Mouse (Mus musculus): ENCODE results near the gene Pla2g12b. TPM values are rescaled to one million over a fixed set of nuclear protein-coding genes. Genes with fewer than 3 reads are reported as not detected.

Pla2g12b gene
- total RNA-seq (2014; fragmentation: Nextera tagmentation): not detected in 2 replicates
- not detected in 2 replicates for total RNA-seq (2017)
- not detected in 2 replicates for polyA plus RNA-seq (2012)

DNA sequence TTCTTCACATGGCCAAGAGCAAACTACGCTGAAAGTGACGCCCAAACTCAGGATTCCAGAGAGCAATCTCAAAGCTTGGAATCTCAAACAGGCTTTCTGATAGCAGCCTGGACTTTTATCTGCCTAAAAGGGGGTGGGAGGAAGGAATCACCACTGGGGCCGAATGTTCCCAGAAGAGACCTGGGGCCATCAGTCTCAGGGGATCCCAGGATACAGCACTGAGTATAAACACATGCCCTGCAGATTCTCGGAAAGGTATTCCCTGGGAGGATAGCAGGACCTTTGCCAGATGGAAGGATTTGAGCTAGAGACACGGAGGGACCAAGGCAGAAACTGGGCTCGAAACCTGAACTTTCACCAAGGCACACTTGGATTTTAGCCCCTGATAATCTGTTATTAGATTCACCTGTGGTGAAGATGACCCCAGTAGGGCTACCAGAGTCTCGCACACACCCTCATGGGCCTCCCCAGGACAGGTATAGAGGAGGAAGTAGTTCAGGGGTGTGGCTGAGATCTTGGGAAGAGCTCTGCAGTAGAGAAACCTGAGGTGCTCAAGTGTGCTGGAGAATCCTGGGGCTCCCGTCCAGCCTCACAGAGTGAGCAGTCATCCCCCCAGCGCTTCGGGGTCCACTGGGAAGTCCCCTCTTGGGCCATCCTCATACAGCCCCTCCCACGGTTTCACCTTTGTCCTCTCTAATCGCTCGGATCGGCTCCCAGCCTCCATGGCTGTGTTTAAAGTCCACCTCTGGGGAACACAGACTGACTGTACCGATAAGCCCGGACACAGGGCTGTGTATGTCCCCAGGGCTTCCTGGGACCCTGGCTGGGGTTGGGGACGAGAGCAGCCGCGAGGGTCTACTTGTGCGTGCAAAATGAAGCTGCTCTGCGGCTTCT lies at the start of gene Pla2g12b:
TSS of gene Pla2g12b (plus strand) at position 762 of the 894 bp plus-strand sequence.
- Histone ChIP-seq H3K27me3 (ENCODE audit: insufficient read depth, low read length) (peaks cover 7% of the 10 kb centered on the region; the same call in 1 of the 2 replicates), H3K4me1 (ENCODE audit: insufficient read depth, low read depth, low read length) (no peaks in the 10 kb centered on the region), H3K4me3 (ENCODE audit: low read depth, low read length) (no peak within 1 kb of the TSS), H3K9me3 (replicated peaks) (no peaks in the 10 kb centered on the region), H3K36me3 (replicated peaks) (no peaks in the 10 kb centered on the region)
- DNase-seq (ENCODE audit: low spot score) (no peak), ATAC-seq (ENCODE audit: extremely low read depth, insufficient number of reproducible peaks, low FRiP score, poor library complexity, severe bottlenecking) (no peak)
- no peak for TF ChIP-seq POLR2AphosphoS5 (IDR thresholded peaks at IDR 0.05; ENCODE audit: insufficient replicate concordance, low read depth, low read length)
- no peak for TF ChIP-seq GATA2 (IDR thresholded peaks at IDR 0.05; ENCODE audit: borderline replicate concordance, low read depth, low read length)
- TF ChIP-seq GATA1 (IDR thresholded peaks at IDR 0.05; ENCODE audit: borderline replicate concordance, low read length): no peak

DNA sequence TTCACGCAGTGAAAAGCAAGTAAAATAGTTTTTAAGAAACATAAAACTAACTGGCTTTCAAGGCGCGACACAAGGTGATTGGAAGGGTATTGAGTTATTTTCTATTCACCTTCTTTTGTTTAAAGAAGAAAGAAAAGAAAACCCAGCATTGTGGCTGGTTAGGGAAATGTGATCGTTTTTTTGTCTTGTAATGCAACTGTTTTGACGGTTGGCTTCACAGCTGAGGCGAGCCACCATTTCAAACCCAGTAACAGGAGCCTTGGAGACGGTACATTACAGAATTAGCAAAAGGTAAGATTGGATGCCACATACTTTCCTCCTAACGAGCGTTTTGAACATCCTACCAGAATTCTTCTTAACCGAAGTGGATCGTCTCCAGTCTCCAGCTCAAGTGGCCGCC lies 49.3 kb upstream of the Pla2g12b start:
- Histone ChIP-seq H3K4me1 (ENCODE audit: insufficient read depth, low read depth, low read length) (peaks cover 3% of the 10 kb centered on the region; the same call in 1 of the 2 replicates), H3K9me3 (replicated peaks) (no peaks in the 10 kb centered on the region), H3K27me3 (ENCODE audit: insufficient read depth, low read length) (no peaks in the 10 kb centered on the region), H3K4me3 (ENCODE audit: low read depth, low read length) (no peak overlapping the region), H3K36me3 (replicated peaks) (peaks cover 65% of the 10 kb centered on the region)
- ATAC-seq (ENCODE audit: extremely low read depth, insufficient number of reproducible peaks, low FRiP score, poor library complexity, severe bottlenecking) (no peak), DNase-seq (ENCODE audit: low spot score) (no peak)
- TF ChIP-seq POLR2AphosphoS5 (IDR thresholded peaks at IDR 0.05; ENCODE audit: insufficient replicate concordance, low read depth, low read length) (no peak), GATA2 (IDR thresholded peaks at IDR 0.05; ENCODE audit: borderline replicate concordance, low read depth, low read length) (no peak), TAL1 (conservative IDR thresholded peaks at IDR 0.05; ENCODE audit: low read depth, low read length) (no peak), GATA1 (IDR thresholded peaks at IDR 0.05; ENCODE audit: borderline replicate concordance, low read length) (no peak), CTCF (IDR thresholded peaks at IDR 0.05; ENCODE audit: low read depth, low read length) (no peak)

DNA sequence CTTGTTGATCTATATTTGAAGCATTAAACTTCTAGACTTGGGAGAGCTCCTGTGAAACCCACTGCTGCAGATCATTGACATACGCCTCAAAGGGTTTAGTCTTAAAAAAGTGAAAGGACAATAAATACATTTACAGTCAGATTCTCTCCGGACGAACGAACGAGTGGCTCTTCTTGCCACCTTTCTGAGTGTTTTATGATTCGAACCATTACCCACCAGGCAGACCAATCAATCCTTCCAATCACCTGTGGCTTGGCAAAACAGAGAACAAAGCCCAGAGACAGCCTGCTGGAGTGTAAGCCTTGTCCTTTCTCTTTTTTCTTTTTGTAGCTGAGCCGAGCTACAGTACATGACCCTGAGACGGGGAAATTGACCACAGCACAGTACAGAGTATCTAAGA lies 48.4 kb upstream of the Pla2g12b start:
- Histone ChIP-seq H3K4me3 (ENCODE audit: low read depth, low read length) (no peak overlapping the region), H3K36me3 (replicated peaks) (peaks cover 66% of the 10 kb centered on the region), H3K27me3 (ENCODE audit: insufficient read depth, low read length) (no peaks in the 10 kb centered on the region), H3K4me1 (ENCODE audit: insufficient read depth, low read depth, low read length) (peaks cover under 1% of the 10 kb centered on the region; the same call in 1 of the 2 replicates), H3K9me3 (replicated peaks) (no peaks in the 10 kb centered on the region)
- TF ChIP-seq TAL1 (conservative IDR thresholded peaks at IDR 0.05; ENCODE audit: low read depth, low read length) (no peak), POLR2AphosphoS5 (IDR thresholded peaks at IDR 0.05; ENCODE audit: insufficient replicate concordance, low read depth, low read length) (no peak), GATA1 (IDR thresholded peaks at IDR 0.05; ENCODE audit: borderline replicate concordance, low read length) (no peak), CTCF (IDR thresholded peaks at IDR 0.05; ENCODE audit: low read depth, low read length) (no peak), GATA2 (IDR thresholded peaks at IDR 0.05; ENCODE audit: borderline replicate concordance, low read depth, low read length) (no peak)
- DNase-seq (ENCODE audit: low spot score): no peak
- no peak for ATAC-seq (ENCODE audit: extremely low read depth, insufficient number of reproducible peaks, low FRiP score, poor library complexity, severe bottlenecking)

DNA sequence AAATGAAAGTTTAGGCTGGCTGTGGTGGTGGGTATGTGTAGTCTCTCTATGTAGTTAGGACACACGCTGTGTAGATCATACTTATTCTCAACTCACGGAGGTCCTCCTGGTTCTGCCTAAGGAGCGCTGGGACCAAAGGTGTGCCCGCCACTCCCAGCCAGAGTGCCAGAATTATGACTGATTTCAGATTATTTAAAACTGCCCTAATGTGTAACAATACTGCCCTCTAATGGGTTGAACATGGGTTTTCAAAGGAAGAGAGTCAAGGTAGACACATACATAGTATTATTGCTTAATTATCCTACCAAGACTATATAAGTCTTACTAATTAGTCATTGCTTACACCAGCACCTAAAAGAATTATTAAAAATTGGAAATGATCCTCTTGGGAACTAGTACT lies 44.7 kb upstream of the Pla2g12b start:
- Histone ChIP-seq H3K4me1 (ENCODE audit: insufficient read depth, low read depth, low read length) (peaks cover 7% of the 10 kb centered on the region; the same call in 1 of the 2 replicates), H3K27me3 (ENCODE audit: insufficient read depth, low read length) (no peaks in the 10 kb centered on the region), H3K4me3 (ENCODE audit: low read depth, low read length) (no peak overlapping the region), H3K9me3 (replicated peaks) (no peaks in the 10 kb centered on the region), H3K36me3 (replicated peaks) (peaks cover 71% of the 10 kb centered on the region)
- no peak for TF ChIP-seq GATA1 (IDR thresholded peaks at IDR 0.05; ENCODE audit: borderline replicate concordance, low read length)
- no peak for TF ChIP-seq TAL1 (conservative IDR thresholded peaks at IDR 0.05; ENCODE audit: low read depth, low read length)
- TF ChIP-seq CTCF (IDR thresholded peaks at IDR 0.05; ENCODE audit: low read depth, low read length): no peak
- no peak for TF ChIP-seq GATA2 (IDR thresholded peaks at IDR 0.05; ENCODE audit: borderline replicate concordance, low read depth, low read length)
- TF ChIP-seq POLR2AphosphoS5 (IDR thresholded peaks at IDR 0.05; ENCODE audit: insufficient replicate concordance, low read depth, low read length): no peak
- DNase-seq (ENCODE audit: low spot score): no peak
- ATAC-seq (ENCODE audit: extremely low read depth, insufficient number of reproducible peaks, low FRiP score, poor library complexity, severe bottlenecking): no peak

DNA sequence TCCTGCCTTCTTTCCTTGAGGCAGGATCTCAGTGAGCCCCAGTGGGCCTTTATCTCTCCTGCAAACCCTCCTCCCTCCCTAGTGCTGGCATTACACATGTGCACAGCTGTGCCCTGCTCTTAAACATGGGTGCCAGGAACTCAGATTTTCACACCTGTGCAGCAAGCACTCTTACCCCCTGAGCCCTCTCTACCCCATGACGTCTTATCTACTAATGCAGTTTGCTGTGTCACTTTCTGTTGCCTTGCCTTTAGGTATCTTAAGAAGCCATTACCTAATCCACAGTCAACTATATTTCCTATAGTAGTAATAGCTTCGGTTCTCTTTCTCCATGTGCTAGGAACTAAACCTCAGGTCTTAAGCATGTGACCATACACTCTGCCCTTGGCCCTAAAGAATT lies 40.3 kb upstream of the Pla2g12b start:
- Histone ChIP-seq H3K27me3 (ENCODE audit: insufficient read depth, low read length) (no peaks in the 10 kb centered on the region), H3K4me3 (ENCODE audit: low read depth, low read length) (no peak overlapping the region), H3K36me3 (replicated peaks) (peaks cover 81% of the 10 kb centered on the region), H3K9me3 (replicated peaks) (no peaks in the 10 kb centered on the region), H3K4me1 (ENCODE audit: insufficient read depth, low read depth, low read length) (peaks cover 7% of the 10 kb centered on the region; the same call in 1 of the 2 replicates)
- no peak for DNase-seq (ENCODE audit: low spot score)
- no peak for TF ChIP-seq TAL1 (conservative IDR thresholded peaks at IDR 0.05; ENCODE audit: low read depth, low read length)
- no peak for ATAC-seq (ENCODE audit: extremely low read depth, insufficient number of reproducible peaks, low FRiP score, poor library complexity, severe bottlenecking)

DNA sequence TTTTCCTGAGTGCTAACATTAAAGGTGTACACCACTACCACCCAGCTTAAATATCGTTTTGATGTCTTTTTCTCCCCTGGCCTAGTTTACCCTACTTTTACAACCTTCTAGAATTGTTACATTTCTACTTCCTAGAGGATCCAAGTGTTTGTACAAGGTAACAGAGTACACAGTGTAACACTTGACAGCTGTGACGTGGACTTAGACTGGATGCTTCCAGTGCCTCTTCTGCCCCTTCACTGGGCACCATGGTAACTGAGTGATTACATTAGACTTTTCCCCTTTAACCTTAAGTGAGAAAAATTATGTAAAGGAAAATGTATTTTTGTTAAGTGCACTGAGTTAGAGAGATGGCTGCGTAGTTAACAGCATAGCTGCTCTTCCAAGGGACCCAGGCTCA lies 38.9 kb upstream of the Pla2g12b start:
- TF ChIP-seq GATA2 (IDR thresholded peaks at IDR 0.05; ENCODE audit: borderline replicate concordance, low read depth, low read length) (no peak), TAL1 (conservative IDR thresholded peaks at IDR 0.05; ENCODE audit: low read depth, low read length) (no peak), POLR2AphosphoS5 (IDR thresholded peaks at IDR 0.05; ENCODE audit: insufficient replicate concordance, low read depth, low read length) (no peak)
- ATAC-seq (ENCODE audit: extremely low read depth, insufficient number of reproducible peaks, low FRiP score, poor library complexity, severe bottlenecking) (no peak), DNase-seq (ENCODE audit: low spot score) (no peak)
- Histone ChIP-seq H3K27me3 (ENCODE audit: insufficient read depth, low read length) (no peaks in the 10 kb centered on the region), H3K4me3 (ENCODE audit: low read depth, low read length) (no peak overlapping the region), H3K9me3 (replicated peaks) (no peaks in the 10 kb centered on the region), H3K4me1 (ENCODE audit: insufficient read depth, low read depth, low read length) (peaks cover 7% of the 10 kb centered on the region; the same call in 1 of the 2 replicates), H3K36me3 (replicated peaks) (peaks cover 87% of the 10 kb centered on the region)

Measured in G1E (cell line).